Mouse (Mus musculus) cortical plate, adult 2 months (tissue): ENCODE measurements around the gene Acsm4.

Source experiments
- CTCF ChIP-seq: fragments of 200-500 bp; IDR thresholded peaks from 2 replicates; pipeline ENCODE4 v1.5.1; 2011; ENCODE audit warnings: mild to moderate bottlenecking, control low read depth, low read length; ENCODE audit not compliant: insufficient read depth; ENCODE audit errors: extremely low read depth
- POLR2A ChIP-seq: fragments of 200-500 bp; IDR thresholded peaks from 2 replicates; pipeline ENCODE4 v1.6.1; 2011; ENCODE audit warnings: mild to moderate bottlenecking, low read length, control low read depth; ENCODE audit not compliant: insufficient read depth; ENCODE audit errors: extremely low read depth

GRCm38 (mm10) chr7:119682699-119683098 lies 7.1 kb upstream of the Acsm4 start:
- TF ChIP-seq POLR2A = no peak
- no peak for TF ChIP-seq CTCF
